Mouse (Mus musculus): ENCODE measurements around the gene Sorbs1.

DNA sequence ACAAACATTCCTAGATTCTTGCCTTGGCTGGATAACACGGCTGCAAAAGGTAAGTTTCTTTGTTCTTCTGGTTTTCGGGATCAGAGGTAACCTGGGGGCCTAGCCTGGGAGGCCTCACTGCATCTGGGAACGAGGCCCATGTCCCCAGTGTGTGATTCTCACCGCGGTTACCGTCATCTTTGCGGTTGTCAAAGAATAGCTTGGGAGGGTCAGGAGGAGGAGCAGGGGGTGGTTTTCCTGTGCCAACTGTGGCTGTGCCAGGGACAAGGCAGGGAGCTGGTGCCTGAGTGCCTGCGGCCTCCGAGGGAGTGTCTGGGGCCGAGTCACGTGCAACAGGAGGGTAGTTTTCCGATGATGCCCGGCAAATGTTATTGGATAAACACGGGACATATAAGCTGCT lies 135.9 kb downstream of the Sorbs1 start:
- TF ChIP-seq CTCF (IDR thresholded peaks at IDR 0.05; ENCODE audit: extremely low read depth, insufficient read length, insufficient replicate concordance, low read depth, low read length) (no peak), POLR2A (IDR thresholded peaks at IDR 0.05; ENCODE audit: low read depth, low read length) (no peak)
